Mouse (Mus musculus): ENCODE measurements around the gene Mfn1.

- TF ChIP-seq CTCF (conservative IDR thresholded peaks at IDR 0.05; ENCODE audit: low read length), result no peak
- no peak for TF ChIP-seq POU5F1 (IDR thresholded peaks at IDR 0.05; ENCODE audit: borderline replicate concordance, low read length)
- TF ChIP-seq NANOG (IDR thresholded peaks at IDR 0.05; ENCODE audit: borderline replicate concordance, low read length), result no peak
Measured at GRCm38 (mm10) chr3:32490928-32491315, 38.3 kb upstream of the Mfn1 start.

Data from E14TG2a.4 (cell line).